Mouse (Mus musculus): ENCODE measurements around the gene Krba1. TPM values are rescaled to one million over a fixed set of nuclear protein-coding genes. Genes with fewer than 3 reads are reported as not detected.

Krba1 gene
- total RNA-seq, 2 experiments from 2014 or later, result 17.7 to 21.5 TPM

- DNase-seq, result no peak
Observed at GRCm38 (mm10) chr6:48420647-48421046, 25.3 kb downstream of the Krba1 start.

DNA sequence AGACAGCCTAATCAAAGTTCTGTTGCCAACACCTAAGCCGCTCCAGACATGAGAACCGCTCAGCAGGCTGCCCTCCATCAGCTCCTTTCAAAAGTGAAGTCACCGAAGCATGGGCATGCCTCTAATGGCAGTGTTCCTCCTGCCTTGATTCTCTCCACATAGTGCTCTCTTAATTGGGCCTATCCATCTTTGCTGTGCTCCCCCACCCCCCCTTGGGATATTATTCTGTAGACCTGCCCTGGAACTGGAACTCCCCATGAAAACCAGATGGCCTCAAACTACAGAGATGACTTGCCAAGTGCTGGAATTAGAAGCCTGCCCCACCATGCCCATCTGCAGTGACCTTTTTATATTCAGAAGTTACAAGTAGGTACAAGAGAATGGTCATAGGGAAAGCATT is 27.9 kb downstream of the Krba1 start:
- intact Hi-C loops (cut with DNase I), result no loop called here
- DNase-seq, result no peak

More at GRCm38 (mm10) chr6:48420647-48421046, 25.3 kb downstream of the Krba1 start:
- intact Hi-C loops (cut with DNase I), result no loop called here

DNA sequence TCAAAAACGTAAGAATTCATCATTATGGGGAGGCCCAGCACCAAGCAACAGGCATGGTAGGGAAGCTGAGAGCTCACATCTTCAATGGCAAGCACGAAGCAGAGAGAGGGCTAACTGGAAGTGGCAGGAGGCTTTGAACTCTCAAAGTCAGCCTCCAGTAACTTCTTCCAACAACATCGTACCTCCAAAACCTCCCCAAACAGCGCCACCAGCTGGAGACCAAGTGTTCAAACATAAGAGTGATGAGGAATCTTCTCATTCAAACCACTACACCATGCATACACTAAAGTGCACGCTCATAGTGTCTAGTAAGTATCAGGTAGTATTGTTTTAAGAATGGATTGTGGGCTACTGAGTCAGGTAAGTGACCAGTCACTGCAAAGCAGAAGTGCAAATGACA is 28.7 kb downstream of the Krba1 start:
- intact Hi-C loops (cut with DNase I), result no loop called here

GRCm38 (mm10) chr6:48426956-48427355 is 31.6 kb downstream of the Krba1 start:
- no peak for DNase-seq
- intact Hi-C loops (cut with DNase I), result no loop called here

More for the DNA sequence above, 28.7 kb downstream of the Krba1 start:
- no peak for DNase-seq

GRCm38 (mm10) chr6:48428769-48429557 is 33.6 kb downstream of the Krba1 start:
- DNase-seq, result no peak
- intact Hi-C loops (cut with DNase I), result no loop called here

GRCm38 (mm10) chr6:48430748-48431147 is 35.4 kb downstream of the Krba1 start:
- intact Hi-C loops (cut with DNase I), result no loop called here
- no peak for DNase-seq

GRCm38 (mm10) chr6:48432893-48433816 is 37.8 kb downstream of the Krba1 start:
- DNase-seq, result no peak
- intact Hi-C loops (cut with DNase I), result no loop called here

- DNase-seq, result no peak
- intact Hi-C loops (cut with DNase I), result no loop called here
Observed at GRCm38 (mm10) chr6:48434651-48435050, 39.3 kb downstream of the Krba1 start.

DNA sequence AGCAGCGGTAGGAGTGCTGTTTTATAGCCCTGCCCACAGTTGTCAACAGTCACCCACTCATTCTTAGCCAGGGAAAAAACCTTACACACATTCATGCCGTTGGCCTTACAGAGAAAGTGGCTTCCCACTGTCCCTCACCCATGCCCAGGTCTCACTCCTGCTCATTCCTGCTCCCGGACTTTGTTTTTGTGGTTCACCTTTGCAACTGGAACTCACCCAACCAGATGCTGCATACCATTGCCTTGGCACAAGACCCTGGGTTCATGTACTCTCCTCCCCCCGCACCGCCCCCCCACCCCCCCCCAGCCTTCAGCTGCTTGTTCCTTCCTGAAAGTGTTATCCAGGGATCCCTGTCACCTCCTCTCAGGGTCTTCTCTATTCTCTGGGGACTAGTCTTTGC is 39.7 kb downstream of the Krba1 start:
- intact Hi-C loops (cut with DNase I), result no loop called here
- no peak for DNase-seq

DNA sequence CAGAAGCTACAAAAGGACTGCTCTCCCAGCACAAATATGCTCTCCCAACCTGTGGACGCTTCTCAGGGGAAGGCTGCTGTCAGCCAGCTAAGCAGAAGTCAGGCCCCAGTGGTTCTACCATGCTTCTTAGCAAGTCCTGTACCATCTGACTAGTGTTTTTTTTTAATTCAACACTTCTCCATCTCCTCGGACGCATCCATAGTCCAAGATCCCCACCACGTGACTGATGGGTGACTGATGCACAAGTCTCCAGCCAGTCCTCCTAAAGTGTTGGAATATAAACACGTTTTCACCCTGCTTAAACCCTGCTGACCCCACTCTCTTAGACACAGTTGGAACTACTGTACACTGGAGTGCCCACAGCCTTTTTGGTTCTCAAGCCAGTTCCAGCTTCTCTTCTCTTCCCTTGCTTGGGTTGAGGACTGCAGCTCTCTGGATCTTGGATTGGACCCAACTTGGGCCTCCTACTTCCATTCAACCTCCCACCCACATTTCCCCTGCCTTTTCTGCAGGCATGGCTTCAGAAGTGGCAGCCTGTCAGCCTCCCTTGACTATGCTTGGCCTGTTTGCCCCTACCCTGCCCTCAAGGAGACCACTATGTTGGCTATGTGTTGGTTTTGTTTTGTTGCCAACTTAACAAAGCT is 40.4 kb downstream of the Krba1 start:
- DNase-seq, result no peak
- intact Hi-C loops (cut with DNase I), result no loop called here

DNA sequence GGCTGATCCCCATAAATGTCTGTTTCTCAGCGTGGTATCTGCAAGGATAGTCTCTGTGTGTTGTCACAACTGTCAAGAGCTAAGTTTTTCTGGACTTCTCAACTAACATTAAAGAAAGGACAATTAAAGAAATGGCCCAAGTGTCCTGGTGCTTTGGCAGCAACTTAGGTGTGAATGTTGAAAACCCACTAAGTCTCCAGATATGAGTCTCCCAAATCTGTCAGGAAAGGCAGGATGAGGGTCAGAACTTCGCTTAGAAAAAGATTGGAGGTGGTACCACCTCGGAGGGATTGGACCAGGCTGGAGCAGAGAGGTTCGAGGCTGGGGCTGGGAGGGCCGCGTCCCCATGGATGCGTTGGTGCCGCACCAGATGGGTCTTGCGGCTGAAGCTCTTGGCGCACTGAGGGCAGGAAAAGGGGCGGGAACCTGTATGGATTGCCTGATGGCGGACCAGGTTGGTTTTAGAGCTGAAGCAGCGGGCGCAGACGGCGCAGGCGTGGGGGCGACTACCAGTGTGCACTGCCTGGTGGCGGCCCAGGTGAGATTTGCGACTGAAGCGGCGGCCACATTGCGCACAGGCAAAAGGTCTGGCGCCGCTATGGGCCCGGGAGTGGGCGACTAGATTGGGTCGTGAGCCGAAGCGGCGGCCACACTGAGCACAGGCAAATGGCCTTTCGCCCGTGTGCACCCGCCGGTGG is 42.4 kb downstream of the Krba1 start:
- intact Hi-C loops (cut with DNase I), result no loop called here

DNA sequence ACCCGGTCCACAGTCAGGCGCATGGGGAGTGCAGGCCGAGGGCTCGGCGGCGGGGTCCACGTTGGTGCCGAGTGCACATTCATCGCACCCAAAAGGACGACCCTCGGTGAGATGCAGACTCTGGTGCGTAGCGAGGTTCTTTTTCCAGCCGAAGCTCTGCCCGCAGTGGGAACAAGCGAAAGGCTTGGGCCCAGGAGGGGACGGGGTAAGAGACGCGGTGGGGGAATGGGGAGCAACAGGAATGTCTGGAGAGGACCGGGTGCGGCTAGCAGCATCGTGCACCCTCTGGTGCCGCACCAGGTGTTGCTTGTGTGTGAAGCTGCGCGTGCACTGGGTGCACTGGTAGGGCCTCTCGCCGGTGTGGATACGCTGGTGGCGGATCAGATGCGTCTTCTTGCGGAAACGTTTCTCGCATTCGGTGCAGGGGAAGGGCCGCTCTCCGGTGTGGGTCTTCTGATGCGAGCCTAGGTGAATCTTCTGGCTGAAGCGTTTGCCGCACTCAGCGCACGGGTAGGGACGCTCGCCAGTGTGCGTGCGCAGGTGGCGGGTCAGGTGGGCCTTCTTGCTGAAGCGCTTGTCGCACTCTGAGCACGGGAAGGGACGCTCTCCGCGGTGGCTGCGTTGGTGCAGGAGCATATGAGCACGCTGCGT is 43.2 kb downstream of the Krba1 start:
- intact Hi-C loops (cut with DNase I), result no loop called here
- DNase-seq, result no peak

More for the DNA sequence above, 42.4 kb downstream of the Krba1 start:
- no peak for DNase-seq

- intact Hi-C loops (cut with DNase I), result no loop called here
- DNase-seq, result no peak
Observed at GRCm38 (mm10) chr6:48439654-48440053, 44.3 kb downstream of the Krba1 start.

DNA sequence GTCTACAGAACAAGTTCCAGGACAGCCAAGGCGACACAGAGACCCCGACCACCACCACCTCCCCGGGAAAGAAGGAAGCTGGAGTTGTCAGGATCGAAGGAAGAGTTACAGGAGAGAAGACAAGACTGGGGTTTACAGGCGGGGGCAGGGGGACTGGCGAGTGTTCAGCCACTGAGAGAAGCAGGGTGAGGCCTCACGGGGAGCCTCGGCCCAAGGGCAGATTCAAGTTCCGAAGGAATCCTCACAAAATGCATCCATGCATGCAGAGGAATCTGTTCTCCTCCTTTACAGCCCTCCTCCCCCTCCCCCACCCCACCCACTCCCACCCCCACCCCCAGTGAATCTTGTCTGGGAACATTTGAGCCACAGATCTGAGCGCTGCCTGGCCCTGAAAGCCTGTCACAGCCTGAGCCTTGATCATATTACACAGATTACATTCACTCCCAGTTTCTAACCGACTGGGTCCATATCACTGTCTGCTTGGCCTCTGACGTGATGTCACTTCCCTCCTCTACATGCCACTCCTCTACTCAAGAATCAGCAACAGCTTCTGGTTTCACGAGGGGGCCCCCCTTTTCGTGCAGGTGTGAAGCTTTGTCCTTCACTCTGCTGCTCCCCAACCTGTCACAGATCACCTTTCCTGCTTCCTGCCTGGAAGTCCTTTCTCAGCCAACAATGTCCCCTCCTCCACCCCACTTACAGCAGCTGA is 45.1 kb downstream of the Krba1 start:
- DNase-seq, result no peak
- intact Hi-C loops (cut with DNase I), result no loop called here

GRCm38 (mm10) chr6:48443592-48444309 is 48.4 kb downstream of the Krba1 start:
- intact Hi-C loops (cut with DNase I), result loop anchor here (2.0 kb wide), 2 partner anchors 45 to 61 kb away; no protein-coding TSS in a partner anchor

GRCm38 (mm10) chr6:48444310-48445180 is 49.2 kb downstream of the Krba1 start:
- intact Hi-C loops (cut with DNase I), result loop anchor here (2.0 kb wide), 1 partner anchor 60 kb away; no protein-coding TSS in a partner anchor
- peak; percentile 51 to 70 for DNase-seq

More at GRCm38 (mm10) chr6:48443592-48444309, 48.4 kb downstream of the Krba1 start:
- DNase-seq, result peak; percentile 95 to 96

Measured in heart, postnatal 36 days (tissue).